Mouse (Mus musculus) liver, postnatal 0 days (tissue): Measurements from ENCODE around the gene Tlr2. TPM values are rescaled to one million over a fixed set of nuclear protein-coding genes. Genes with fewer than 3 reads are reported as not detected.

Experiments used
- ATAC-seq: fragments of 200-750 bp; cut with Nextera tagmentation; 2 replicates; pipeline ENCODE4 v1.8.0; 2017; ENCODE audit warnings: mild to moderate bottlenecking, moderate library complexity
- DNase-seq: peaks from one replicate; pipeline ENCODE4 v3.0.0-alpha.2; 2016
- H3K27ac ChIP-seq: fragments of 300-500 bp; sonication (generic); 2 replicates; pipeline ENCODE4 v1.5.1; 2014; ENCODE audit warnings: antibody characterized with exemption, moderate library complexity, mild to moderate bottlenecking, low read depth
- H3K27me3 ChIP-seq: fragments of 300-500 bp; sonication (generic); 2 replicates; pipeline ENCODE4 v1.6.1; 2014; ENCODE audit warnings: low read length, control low read depth, mixed read lengths; ENCODE audit not compliant: insufficient read depth
- H3K36me3 ChIP-seq: fragments of 300-500 bp; sonication (generic); replicated peaks from 2 replicates; pipeline ENCODE4 v1.6.1; 2014; ENCODE audit warnings: mild to moderate bottlenecking, control low read depth, low read length, moderate library complexity, mixed read lengths; ENCODE audit not compliant: insufficient read depth
- H3K4me1 ChIP-seq: fragments of 300-500 bp; sonication (generic); 2 replicates; pipeline ENCODE4 v1.6.1; 2014; ENCODE audit warnings: antibody characterized with exemption, mild to moderate bottlenecking, control low read depth; ENCODE audit not compliant: insufficient read depth
- H3K4me2 ChIP-seq: fragments of 300-500 bp; sonication (generic); 2 replicates; pipeline ENCODE4 v1.6.1; 2014; ENCODE audit warnings: low read depth, mild to moderate bottlenecking, low read length, moderate library complexity, mixed read lengths
- H3K4me3 ChIP-seq: fragments of 300-500 bp; sonication (generic); 2 replicates; pipeline ENCODE4 v1.5.1; 2014; ENCODE audit warnings: low read depth, low read length
- H3K9ac ChIP-seq: fragments of 300-500 bp; sonication (generic); replicated peaks from 2 replicates; pipeline ENCODE4 v1.6.1; 2014; ENCODE audit warnings: mild to moderate bottlenecking, moderate library complexity
- H3K9me3 ChIP-seq: fragments of 300-500 bp; sonication (generic); 2 replicates; pipeline ENCODE4 v1.6.1; 2016; ENCODE audit warnings: mild to moderate bottlenecking, control low read depth, low read length, mixed read lengths
- CTCF ChIP-seq: sonication (generic); IDR thresholded peaks from 2 replicates; pipeline ENCODE4 v1.5.1; 2016; ENCODE audit warnings: antibody characterized with exemption, low read depth
- EP300 ChIP-seq: IDR thresholded peaks from 2 replicates; pipeline ENCODE4 v1.6.1; 2016; ENCODE audit warnings: antibody characterized with exemption, low read depth, mild to moderate bottlenecking
- WGBS: fragments of 180-500 bp; shearing (Covaris S2); extraction: QIAGEN DNeasy Blood & Tissue Kit; methylation state at CpG from one replicate; pipeline ENCODE4 v1.1.7; 2014; ENCODE audit not compliant: insufficient replicate concordance; 5-methylcytosine and 5-hydroxymethylcytosine counted together
- polyA plus RNA-seq: library from polyadenylated mRNA; unstranded; fragments of >200 nt; fragmentation: Nextera tagmentation; extraction: Ambion mirVana; gene quantifications from 2 replicates; pipeline ENCODE4 v1.2.1, GENCODE M21; 2015

Gene Tlr2
- polyA plus RNA-seq, 1 experiment from 2014 or later: 2.1 TPM

DNA sequence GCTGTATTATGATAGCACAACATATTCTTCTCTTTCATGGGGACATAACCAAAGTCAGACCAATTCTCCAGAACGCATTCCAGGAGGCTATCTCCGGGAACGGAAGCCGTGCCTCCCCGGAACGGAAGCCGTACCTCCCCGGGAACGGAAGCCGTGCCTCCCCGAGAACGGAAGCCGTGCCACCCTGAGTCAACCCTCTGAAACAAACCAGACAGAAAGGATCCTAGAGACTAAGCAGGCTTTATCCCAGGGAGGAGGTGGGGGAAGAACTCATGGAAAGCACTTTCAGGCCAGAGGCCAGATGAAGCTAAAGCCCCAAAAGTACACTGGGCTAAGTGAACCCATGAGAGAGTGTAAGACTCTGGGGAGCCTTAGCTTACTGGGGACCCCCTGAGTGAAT lies 16.1 kb upstream of the Tlr2 start:
- Histone ChIP-seq H3K9ac (no peak overlapping the region), H3K27ac (no peak overlapping the region), H3K4me3 (no peak overlapping the region), H3K36me3 (no peaks in the 10 kb centered on the region), H3K4me2 (no peak overlapping the region), H3K27me3 (no peaks in the 10 kb centered on the region), H3K9me3 (no peaks in the 10 kb centered on the region), H3K4me1 (peaks cover 4% of the 10 kb centered on the region)
- 91% methylated on average over 13 of the region's 13 CpGs for WGBS
- no peak for ATAC-seq
- TF ChIP-seq EP300: no peak
- TF ChIP-seq CTCF: no peak
- no peak for DNase-seq

DNA sequence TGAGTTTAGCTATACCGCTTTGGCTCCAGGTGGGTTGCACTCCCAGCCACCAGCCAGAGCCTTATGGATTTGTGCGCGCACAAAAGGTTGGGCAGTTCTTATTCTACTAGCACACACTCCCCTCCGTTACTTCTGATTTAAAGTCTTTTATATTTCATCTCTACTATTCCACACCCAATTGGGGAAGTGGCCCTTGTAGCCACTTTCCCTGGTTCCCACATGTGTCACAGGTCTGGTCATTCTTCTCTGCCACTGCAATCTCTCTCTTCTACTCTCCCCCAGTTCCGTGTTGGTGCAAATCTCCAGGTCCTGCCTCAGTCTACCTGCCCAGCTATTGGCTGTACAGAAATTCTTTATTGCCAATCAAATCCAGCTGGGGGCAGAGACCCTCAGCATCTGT lies 14.1 kb upstream of the Tlr2 start:
- Histone ChIP-seq H3K4me1 (peaks cover 2% of the 10 kb centered on the region; the same call in 1 of the 2 replicates), H3K36me3 (no peaks in the 10 kb centered on the region), H3K27me3 (no peaks in the 10 kb centered on the region), H3K9me3 (no peaks in the 10 kb centered on the region), H3K27ac (no peak overlapping the region), H3K9ac (no peak overlapping the region), H3K4me3 (no peak overlapping the region), H3K4me2 (no peak overlapping the region)
- WGBS: 76% methylated on average over 5 of the region's 5 CpGs
- no peak for ATAC-seq
- no peak for DNase-seq
- TF ChIP-seq EP300 (no peak), CTCF (no peak)

DNA sequence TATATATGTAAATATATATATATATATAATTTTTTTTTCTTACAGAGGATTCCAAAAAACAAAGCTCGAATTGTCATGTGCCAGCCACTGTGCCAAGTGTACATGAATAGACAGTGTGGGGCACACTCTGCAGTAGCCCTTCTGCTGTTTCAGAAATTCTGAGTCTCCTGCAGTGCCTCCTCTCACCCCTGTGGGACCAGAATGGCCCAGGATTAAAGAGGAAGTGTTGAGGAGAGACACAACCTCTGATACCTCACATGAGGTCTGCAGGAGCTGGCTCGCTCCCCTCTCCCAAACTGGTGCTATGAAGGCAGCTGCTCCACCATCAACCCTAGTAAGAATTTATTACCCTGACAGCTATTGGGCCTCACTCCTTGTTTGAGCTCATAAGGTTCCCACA lies 7.8 kb upstream of the Tlr2 start:
- ATAC-seq (no peak), DNase-seq (no peak)
- Histone ChIP-seq H3K27me3 (no peaks in the 10 kb centered on the region), H3K4me3 (no peak overlapping the region), H3K36me3 (no peaks in the 10 kb centered on the region), H3K9ac (no peak overlapping the region), H3K4me1 (no peaks in the 10 kb centered on the region), H3K9me3 (no peaks in the 10 kb centered on the region), H3K27ac (no peak overlapping the region), H3K4me2 (no peak overlapping the region)
- WGBS: 52% methylated on average over 2 of the region's 2 CpGs
- no peak for TF ChIP-seq CTCF

DNA sequence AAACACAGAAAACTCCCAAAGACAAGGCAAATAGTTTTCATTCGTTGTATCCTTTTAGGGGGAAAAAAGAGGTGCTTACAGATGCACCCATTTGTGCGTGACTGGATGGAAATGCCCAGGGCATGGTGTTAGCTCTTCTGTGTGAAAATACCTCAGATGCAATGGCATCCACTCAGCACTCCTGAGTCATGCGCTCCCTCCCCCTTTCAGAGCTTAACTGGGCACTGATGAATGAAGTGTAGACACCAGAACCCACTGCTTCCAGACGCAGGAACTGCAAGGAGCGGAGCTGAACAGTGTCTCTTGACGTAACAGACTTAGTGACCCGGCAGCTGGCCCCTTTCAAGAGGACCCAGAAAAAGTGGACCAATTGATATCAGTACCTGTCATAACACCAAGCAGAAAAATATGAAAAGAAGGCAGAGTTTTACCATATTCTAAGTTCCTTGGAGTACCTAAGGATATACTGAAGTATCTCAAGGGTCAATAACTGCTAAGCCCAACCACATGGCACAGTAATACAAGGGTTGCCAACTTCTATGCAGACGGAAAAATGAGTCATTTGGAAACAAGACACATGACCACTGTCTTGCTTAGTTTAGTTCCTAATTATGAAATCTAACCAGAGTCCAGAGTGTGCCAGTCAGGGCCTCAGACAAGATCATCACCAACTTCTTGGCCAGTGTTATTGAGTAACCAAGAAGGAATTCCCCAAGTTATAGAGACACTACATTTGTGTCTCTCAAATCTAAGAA lies 3.4 kb upstream of the Tlr2 start:
- H3K9ac ChIP-seq: no peak overlapping the region
- H3K4me1 ChIP-seq: peaks cover 5% of the 10 kb centered on the region; the same call in 1 of the 2 replicates
- ATAC-seq (peak; percentile 40), DNase-seq (no peak)
- H3K4me3 ChIP-seq: no peak overlapping the region
- TF ChIP-seq EP300: peak; percentile 30; the same call in 1 of the 2 replicates
- TF ChIP-seq CTCF: no peak
- H3K9me3 ChIP-seq: no peaks in the 10 kb centered on the region
- no peaks in the 10 kb centered on the region for H3K27me3 ChIP-seq
- no peaks in the 10 kb centered on the region for H3K36me3 ChIP-seq
- no peak overlapping the region for H3K27ac ChIP-seq
- WGBS: 69% methylated on average over 8 of the region's 8 CpGs
- no peak overlapping the region for H3K4me2 ChIP-seq

DNA sequence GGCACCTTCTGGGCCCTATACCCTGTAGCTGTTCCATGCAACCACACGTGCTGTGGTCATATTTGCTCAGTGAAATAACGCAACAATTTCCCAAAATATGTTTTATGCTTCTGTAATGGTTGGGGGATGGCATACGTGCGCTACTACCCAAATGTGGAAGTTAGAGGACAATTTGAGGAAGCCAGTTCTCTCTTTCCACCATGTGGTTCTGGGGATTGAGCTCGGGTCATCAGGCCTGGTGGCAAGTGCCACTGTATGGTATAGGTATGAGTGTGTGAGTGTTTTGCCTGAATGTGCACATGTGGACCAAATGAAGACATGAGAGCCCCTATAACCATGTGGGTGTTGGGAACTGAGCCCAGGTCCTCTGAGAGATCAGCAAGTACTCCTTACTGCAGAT lies 2.1 kb downstream of the Tlr2 start:
- Histone ChIP-seq H3K27ac (no peak overlapping the region), H3K9me3 (no peaks in the 10 kb centered on the region), H3K4me1 (peaks cover 5% of the 10 kb centered on the region; the same call in 1 of the 2 replicates), H3K4me2 (peak overlapping the region; percentile 14; the same call in 1 of the 2 replicates), H3K4me3 (no peak overlapping the region), H3K9ac (no peak overlapping the region), H3K27me3 (no peaks in the 10 kb centered on the region), H3K36me3 (no peaks in the 10 kb centered on the region)
- ATAC-seq (peak; percentile 48), DNase-seq (no peak)
- 64% methylated on average over 5 of the region's 5 CpGs for WGBS
- TF ChIP-seq EP300 (no peak), CTCF (no peak)

DNA sequence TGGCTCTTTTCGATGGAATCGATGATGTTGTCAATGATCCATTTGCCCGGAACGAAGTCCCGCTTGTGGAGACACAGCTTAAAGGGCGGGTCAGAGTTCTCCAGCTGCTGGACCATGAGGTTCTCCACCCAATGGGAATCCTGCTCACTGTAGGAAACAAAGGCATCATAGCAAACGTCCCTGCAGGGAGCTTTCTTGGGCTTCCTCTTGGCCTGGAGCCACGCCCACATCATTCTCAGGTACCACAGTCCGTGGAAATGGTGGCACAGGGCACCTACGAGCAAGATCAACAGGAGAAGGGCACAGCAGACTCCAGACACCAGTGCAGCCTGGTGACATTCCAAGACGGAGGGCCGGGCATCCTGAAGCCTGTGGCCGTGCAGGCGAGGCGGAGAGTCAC lies 4.9 kb downstream of the Tlr2 start:
- no peak for DNase-seq
- TF ChIP-seq CTCF: no peak
- no peak for TF ChIP-seq EP300

More for the DNA sequence above, 4.9 kb downstream of the Tlr2 start:
- H3K27me3 ChIP-seq: no peaks in the 10 kb centered on the region
- no peaks in the 10 kb centered on the region for H3K36me3 ChIP-seq
- no peak overlapping the region for H3K4me3 ChIP-seq
- no peak overlapping the region for H3K27ac ChIP-seq
- peaks cover 4% of the 10 kb centered on the region; the same call in 1 of the 2 replicates for H3K4me1 ChIP-seq
- no peak for ATAC-seq
- 81% methylated on average over 15 of the region's 15 CpGs for WGBS
- H3K4me2 ChIP-seq: no peak overlapping the region
- no peaks in the 10 kb centered on the region for H3K9me3 ChIP-seq
- H3K9ac ChIP-seq: no peak overlapping the region
